Mouse (Mus musculus) lung, adult 2 months (tissue): ENCODE measurements at regions not wholly inside any gene's neighbourhood (a gene's known extent, or its start where the extent isn't known, plus 50 kb on each side); places are given as distances from the start of the nearest gene placed in this dataset.

ENCODE experiments used
- CTCF ChIP-seq: fragments of 200-500 bp; IDR thresholded peaks from 2 replicates; pipeline ENCODE4 v1.5.1; 2011; ENCODE audit warnings: mild to moderate bottlenecking, low read length, control low read depth; ENCODE audit not compliant: insufficient read depth
- POLR2A ChIP-seq: fragments of 200-500 bp; IDR thresholded peaks from 2 replicates; pipeline ENCODE4 v1.6.1; 2011; ENCODE audit warnings: low read depth, mild to moderate bottlenecking, control low read depth, low read length, borderline replicate concordance; ENCODE audit errors: extremely low read depth

DNA sequence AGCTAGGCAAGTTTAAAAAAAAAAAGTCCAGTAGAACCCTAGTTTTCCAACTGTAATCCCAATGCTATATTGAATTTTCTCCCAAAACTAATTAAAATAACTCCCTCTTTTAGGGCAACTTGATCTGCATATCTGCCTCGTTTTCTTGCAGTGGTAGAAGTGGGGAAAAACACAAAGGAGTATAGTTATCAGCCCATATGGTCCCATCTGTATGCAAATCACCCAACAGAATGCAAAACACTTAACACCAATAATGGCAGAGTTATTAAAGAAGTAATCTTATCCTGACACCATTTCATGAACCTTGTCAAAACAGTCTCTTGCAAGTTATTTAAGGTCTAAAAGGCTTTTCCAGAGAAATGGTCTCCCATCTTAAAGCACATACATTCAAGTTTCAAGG, 290.7 kb upstream of the Clec14a start:
- TF ChIP-seq POLR2A (no peak), CTCF (no peak)
